Mouse (Mus musculus) hindbrain, embryonic 10.5 days (tissue): ENCODE results near the gene Gm21093. TPM values are rescaled to one million over a fixed set of nuclear protein-coding genes. Genes with fewer than 3 reads are reported as not detected.
"Not testable (repeated sequence)": the region's sequence is repeated elsewhere in the genome, so short reads cannot be mapped to it uniquely, and the experiment has no call there.

Experiments used
- DNase-seq: peaks from one replicate; pipeline ENCODE4 v3.0.0-alpha.2; 2017; ENCODE audit warnings: low spot score
- H3K27ac ChIP-seq: fragments of 300-500 bp; sonication (generic); 2 replicates; pipeline ENCODE4 v1.5.1; 2016; ENCODE audit warnings: mild to moderate bottlenecking, moderate library complexity
- H3K27me3 ChIP-seq: fragments of 300-500 bp; sonication (generic); 2 replicates; pipeline ENCODE4 v1.6.1; 2016; ENCODE audit warnings: mild to moderate bottlenecking; ENCODE audit not compliant: poor library complexity, insufficient read depth, severe bottlenecking
- H3K36me3 ChIP-seq: fragments of 300-500 bp; sonication (generic); 2 replicates; pipeline ENCODE4 v1.6.1; 2016; ENCODE audit warnings: mild to moderate bottlenecking, moderate library complexity
- H3K4me1 ChIP-seq: fragments of 300-500 bp; sonication (generic); replicated peaks from 2 replicates; pipeline ENCODE4 v1.6.1; 2016; ENCODE audit warnings: mild to moderate bottlenecking
- H3K4me3 ChIP-seq: fragments of 300-500 bp; sonication (generic); 2 replicates; pipeline ENCODE4 v1.5.1; 2016; ENCODE audit warnings: mild to moderate bottlenecking, moderate library complexity
- H3K9me3 ChIP-seq: fragments of 300-500 bp; sonication (generic); 2 replicates; pipeline ENCODE4 v1.6.1; 2016; ENCODE audit warnings: mild to moderate bottlenecking, moderate library complexity
- WGBS: fragments of 180-500 bp; shearing (Covaris S2); methylation state at CpG from one replicate; pipeline ENCODE4 v1.1.7; 2016; 5-methylcytosine and 5-hydroxymethylcytosine counted together
- polyA plus RNA-seq: library from polyadenylated mRNA; unstranded; fragments of >200 nt; fragmentation: Nextera tagmentation; extraction: Ambion mirVana; gene quantifications from 2 replicates; pipeline ENCODE4 v1.2.1, GENCODE M21; 2016

Gm21093 gene
- 0.12 and 0.14 TPM in 2 replicates for polyA plus RNA-seq

- not testable (repeated sequence) for H3K4me1 ChIP-seq, DNase-seq, H3K36me3 ChIP-seq, H3K27me3 ChIP-seq, H3K9me3 ChIP-seq, H3K4me3 ChIP-seq, H3K27ac ChIP-seq
- WGBS, result no CpG with 5 or more reads among the region's 8 CpGs
Observed at GRCm38 (mm10) chr4:42034626-42035025, at the start of gene Gm21093. Gene Gm21093 (minus strand): TSS chr4:42034726.

Other genes with a start within 250 kb of the Gm21093 start
- 0.50 TPM in 1 of 2 replicates, not detected in the other for gene Gm21541, start 131.1 kb downstream of the Gm21093 start, polyA plus RNA-seq
- gene Gm20878, start 93.2 kb downstream of the Gm21093 start, polyA plus RNA-seq, result 2.3 and 2.8 TPM in 2 replicates
- 0.05 TPM in 1 of 2 replicates, not detected in the other for gene Fam205a4, start 68.7 kb downstream of the Gm21093 start, polyA plus RNA-seq
- not detected in 2 replicates for gene Gm3893, start 56.5 kb upstream of the Gm21093 start, polyA plus RNA-seq
- not detected in 2 replicates for gene Gm13304, start 80.1 kb upstream of the Gm21093 start, polyA plus RNA-seq
- not detected in 2 replicates for gene Gm13306, start 118.7 kb upstream of the Gm21093 start, polyA plus RNA-seq
- not detected in 2 replicates for gene Gm13305, start 133.9 kb upstream of the Gm21093 start, polyA plus RNA-seq
- gene Gm10600, start 205.9 kb upstream of the Gm21093 start, polyA plus RNA-seq, result not detected in 2 replicates
- not detected in 2 replicates for gene Ccl21b, start 221.0 kb upstream of the Gm21093 start, polyA plus RNA-seq